Mouse (Mus musculus) stomach, postnatal 0 days (tissue): ENCODE results near the gene BC048403.

ENCODE experiments used
- CTCF ChIP-seq: IDR thresholded peaks from 2 replicates; pipeline ENCODE4 v1.5.1; 2016; ENCODE audit warnings: antibody characterized with exemption, low read depth, mild to moderate bottlenecking, moderate library complexity
- EP300 ChIP-seq: optimal IDR thresholded peaks from 2 replicates; pipeline ENCODE3; 2016; ENCODE audit warnings: antibody characterized with exemption

DNA sequence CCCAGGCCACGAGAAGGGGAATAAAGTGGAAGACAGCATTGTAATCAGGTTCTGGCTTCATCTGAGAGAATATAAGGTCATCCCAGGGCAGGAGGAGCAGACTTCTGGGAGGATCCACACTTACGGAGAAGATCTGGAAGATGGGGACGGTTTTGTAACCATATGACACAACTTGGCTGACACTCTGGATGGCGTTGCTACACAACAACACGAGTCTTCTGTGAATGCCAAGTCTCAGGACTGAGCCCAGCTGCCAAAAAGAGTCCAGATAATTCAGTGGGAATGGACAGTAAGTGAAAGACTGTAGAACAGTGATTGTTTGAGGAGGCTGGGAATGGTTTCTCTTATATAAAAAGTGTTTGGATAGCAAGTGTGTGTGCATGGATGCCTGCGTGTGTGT is 36.1 kb upstream of the BC048403 start:
- TF ChIP-seq CTCF (0 out of 2 replicates have a peak, but pooled peaks have one; percentile 1), EP300 (no peak)
